Mouse (Mus musculus) brain, embryonic 14.5 days (tissue): ENCODE data around the gene Myo7a.

Experiments used
- CTCF ChIP-seq: fragments of 200-500 bp; IDR thresholded peaks from 2 replicates; pipeline ENCODE4 v1.5.1; 2012; ENCODE audit warnings: inconsistent platforms, mild to moderate bottlenecking, moderate library complexity, borderline replicate concordance; ENCODE audit not compliant: insufficient read depth, insufficient read length; ENCODE audit errors: extremely low read depth
- POLR2A ChIP-seq: fragments of 200-500 bp; IDR thresholded peaks from 2 replicates; pipeline ENCODE4 v1.6.1; 2012; ENCODE audit warnings: mild to moderate bottlenecking, inconsistent platforms, borderline replicate concordance; ENCODE audit not compliant: poor library complexity, insufficient read depth, insufficient read length, severe bottlenecking; ENCODE audit errors: extremely low read depth

DNA sequence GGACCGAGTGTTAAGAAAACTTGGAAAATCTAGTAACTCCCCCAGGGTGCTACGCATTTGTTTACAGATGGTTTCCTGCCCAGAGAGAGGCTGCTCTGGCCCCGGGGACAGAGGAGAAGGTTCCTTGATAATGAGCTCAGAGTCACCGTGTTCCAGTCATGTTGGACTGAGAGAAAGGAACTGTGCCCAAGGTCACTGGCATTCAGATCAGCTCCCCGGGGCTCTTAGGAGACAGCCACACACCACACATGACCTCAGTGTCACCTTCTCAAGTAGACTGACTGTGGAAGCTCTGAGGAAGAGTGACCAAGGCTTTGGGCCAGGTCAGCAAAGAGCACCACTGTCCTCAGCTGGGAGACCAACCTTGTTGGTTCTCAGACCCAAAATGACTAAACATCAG, 5.4 kb upstream of the Myo7a start:
- TF ChIP-seq CTCF (no peak), POLR2A (no peak)
